In genomic region chr13:31577576-31577975, GRCm38 (mm10) we compare ENCODE assay signal across 13 mouse cellular contexts. TPM values are rescaled to one million over a fixed set of nuclear protein-coding genes. Genes with fewer than 3 reads are reported as not detected.
DNase-seq lines count a peak whose midpoint lies in the region; ATAC-seq and TF ChIP-seq lines count a peak whose summit lies in the region.
"Had no signal": no experiment of that assay in that cellular context is flagged by ENCODE, and none has a peak within 500 bp of the region (broad histone marks: within the 10 kb centered on the region; RNA-seq: fewer than 3 reads in every experiment).

No protein-coding gene starts in this region.

- H3K36me3 ChIP-seq in kidney, adult 2 months (ENCODE audit: control insufficient read depth, insufficient read depth, low read length) = no peaks in the 10 kb centered on the region
- no peaks in the 10 kb centered on the region for H3K36me3 ChIP-seq in kidney, embryonic 16.5 days (ENCODE audit: insufficient read depth, low read length)
- H3K36me3 ChIP-seq in midbrain, embryonic 16.5 days (ENCODE audit: control insufficient read depth, insufficient read depth, low read length) = no peaks in the 10 kb centered on the region
- no peaks in the 10 kb centered on the region for H3K36me3 ChIP-seq in midbrain, postnatal 0 days (ENCODE audit: insufficient read depth, low read length)
- no peaks in the 10 kb centered on the region for H3K36me3 ChIP-seq in neural tube, embryonic 14.5 days (ENCODE audit: control insufficient read depth, insufficient read depth, low read length)
- H3K36me3 ChIP-seq: liver, embryonic 15.5 days had no signal

- no peak for TF ChIP-seq CTCF in kidney, adult 2 months (conservative IDR thresholded peaks at IDR 0.05; ENCODE audit: insufficient read depth, insufficient read length, low read depth, low read length)
- TF ChIP-seq CTCF in midbrain, postnatal 0 days (IDR thresholded peaks at IDR 0.05) = no peak

- H3K4me3 ChIP-seq in kidney, adult 2 months (ENCODE audit: insufficient read depth, low read depth, low read length) = no peak overlapping the region
- H3K4me3 ChIP-seq in kidney, embryonic 16.5 days (ENCODE audit: low read length) = no peak overlapping the region
- no peak overlapping the region for H3K4me3 ChIP-seq in midbrain, embryonic 16.5 days (ENCODE audit: low read depth, low read length)
- no peak overlapping the region for H3K4me3 ChIP-seq in midbrain, postnatal 0 days (ENCODE audit: low read depth, low read length)
- no peak overlapping the region for H3K4me3 ChIP-seq in neural tube, embryonic 14.5 days (ENCODE audit: low read depth, low read length)
- H3K4me3 ChIP-seq: liver, embryonic 15.5 days had no signal

- H3K9ac ChIP-seq in kidney, embryonic 16.5 days (replicated peaks; ENCODE audit: low read length) = no peak overlapping the region
- no peak overlapping the region for H3K9ac ChIP-seq in midbrain, embryonic 16.5 days (ENCODE audit: low read depth, low read length)
- no peak overlapping the region for H3K9ac ChIP-seq in midbrain, postnatal 0 days (replicated peaks; ENCODE audit: low read length, poor library complexity, severe bottlenecking)
- H3K9ac ChIP-seq in neural tube, embryonic 14.5 days (replicated peaks; ENCODE audit: low read depth, low read length) = no peak overlapping the region
- H3K9ac ChIP-seq: liver, embryonic 15.5 days had no signal

- WGBS in kidney, adult 2 months = 13% methylated on average over 6 of the region's 6 CpGs
- WGBS in kidney, embryonic 16.5 days = 22% methylated on average over 6 of the region's 6 CpGs
- WGBS in midbrain, embryonic 16.5 days = 39% methylated on average over 6 of the region's 6 CpGs
- whole genome bisulfite sequencing in midbrain, postnatal 0 days = 31% methylated on average over 6 of the region's 6 CpGs
- 22% methylated on average over 6 of the region's 6 CpGs for WGBS in neural tube, embryonic 14.5 days

- H3K9me3 ChIP-seq in kidney, embryonic 16.5 days (ENCODE audit: low read length) = no peaks in the 10 kb centered on the region
- H3K9me3 ChIP-seq in midbrain, embryonic 16.5 days (replicated peaks; ENCODE audit: control insufficient read depth, low read length, poor library complexity, severe bottlenecking) = no peaks in the 10 kb centered on the region
- H3K9me3 ChIP-seq in midbrain, postnatal 0 days (ENCODE audit: low read length) = no peaks in the 10 kb centered on the region
- no peaks in the 10 kb centered on the region for H3K9me3 ChIP-seq in neural tube, embryonic 14.5 days (ENCODE audit: control insufficient read depth, low read length)
- H3K9me3 ChIP-seq: liver, embryonic 15.5 days had no signal

- H3K27ac ChIP-seq in kidney, adult 2 months (ENCODE audit: insufficient read depth, low read depth, low read length) = no peak overlapping the region; the same call in 1 of the 2 replicates
- H3K27ac ChIP-seq in kidney, embryonic 16.5 days (ENCODE audit: low read length) = no peak overlapping the region
- no peak overlapping the region for H3K27ac ChIP-seq in midbrain, embryonic 16.5 days (ENCODE audit: low read length)
- no peak overlapping the region for H3K27ac ChIP-seq in midbrain, postnatal 0 days (ENCODE audit: low read depth, low read length)
- no peak overlapping the region for H3K27ac ChIP-seq in neural tube, embryonic 14.5 days (ENCODE audit: low read depth, low read length)

- no peak for ATAC-seq in kidney, embryonic 16.5 days (ENCODE audit: low FRiP score, low TSS enrichment)
- ATAC-seq in midbrain, embryonic 16.5 days = no peak
- ATAC-seq in midbrain, postnatal 0 days (ENCODE audit: low FRiP score) = no peak
- peak; percentile 17; the same call in 1 of the 2 replicates for ATAC-seq in neural tube, embryonic 14.5 days (ENCODE audit: low read depth)

- TF ChIP-seq POLR2A in kidney, adult 2 months (IDR thresholded peaks at IDR 0.05; ENCODE audit: low read depth, low read length) = no peak

- H3K27me3 ChIP-seq in kidney, adult 2 months (replicated peaks; ENCODE audit: control insufficient read depth, insufficient read depth, low read length) = no peaks in the 10 kb centered on the region
- H3K27me3 ChIP-seq in kidney, embryonic 16.5 days (ENCODE audit: insufficient read depth, low read length) = peaks cover 4% of the 10 kb centered on the region; the same call in 1 of the 2 replicates
- H3K27me3 ChIP-seq in midbrain, embryonic 16.5 days (ENCODE audit: control insufficient read depth, insufficient read depth, low read depth, low read length) = no peaks in the 10 kb centered on the region
- H3K27me3 ChIP-seq in midbrain, postnatal 0 days (ENCODE audit: insufficient read depth, low read length) = no peaks in the 10 kb centered on the region
- no peaks in the 10 kb centered on the region for H3K27me3 ChIP-seq in neural tube, embryonic 14.5 days (ENCODE audit: control insufficient read depth, insufficient read depth, low read length)
- H3K27me3 ChIP-seq: liver, embryonic 15.5 days had no signal

- peaks cover 4% of the 10 kb centered on the region for H3K4me1 ChIP-seq in kidney, adult 2 months (ENCODE audit: control insufficient read depth, insufficient read depth, low read length)
- H3K4me1 ChIP-seq in kidney, embryonic 16.5 days (ENCODE audit: insufficient read depth, low read length) = peaks cover 6% of the 10 kb centered on the region; the same call in 1 of the 2 replicates
- peaks cover 8% of the 10 kb centered on the region; the same call in 1 of the 2 replicates for H3K4me1 ChIP-seq in midbrain, embryonic 16.5 days (ENCODE audit: control insufficient read depth, insufficient read depth, low read length)
- peaks cover 3% of the 10 kb centered on the region; the same call in 1 of the 2 replicates for H3K4me1 ChIP-seq in midbrain, postnatal 0 days (ENCODE audit: insufficient read depth, low read length)
- no peaks in the 10 kb centered on the region for H3K4me1 ChIP-seq in neural tube, embryonic 14.5 days (ENCODE audit: control insufficient read depth, insufficient read depth, low read length)
- H3K4me1 ChIP-seq: liver, embryonic 15.5 days had no signal

- peak; percentile 20 for DNase-seq in embryo, embryonic 9.5 days (ENCODE audit: extremely low spot score)
- no peak for DNase-seq in embryo, embryonic 11 days
- peak; percentile 6 for DNase-seq in kidney, adult 2 months
- DNase-seq in midbrain, postnatal 0 days (ENCODE audit: low spot score) = no peak
- no peak for DNase-seq in thymus, postnatal 36 days
- DNase-seq: cerebellum, adult 2 months; heart, adult 18-20 months; thymus, adult 18-20 months had no signal

- no peak overlapping the region for H3K4me2 ChIP-seq in kidney, embryonic 16.5 days (replicated peaks; ENCODE audit: low read depth, low read length)
- H3K4me2 ChIP-seq in midbrain, embryonic 16.5 days (ENCODE audit: low read length) = 0 out of 2 replicates have a peak overlapping the region, but pooled peaks have one; percentile 6
- no peak overlapping the region for H3K4me2 ChIP-seq in midbrain, postnatal 0 days (ENCODE audit: low read depth, low read length, poor library complexity, severe bottlenecking)
- no peak overlapping the region for H3K4me2 ChIP-seq in neural tube, embryonic 14.5 days (ENCODE audit: low read depth, low read length)
- H3K4me2 ChIP-seq: liver, embryonic 15.5 days had no signal

RNA-seq across cellular contexts. Expression of gene A530084C06Rik, which starts 18.4 kb away (rescaled TPM):
- 0.30 and 0.39 TPM in 2 replicates for polyA plus RNA-seq in kidney, adult 2 months (2012; rRNA removed)
- not detected in 2 replicates for polyA plus RNA-seq in kidney, embryonic 16.5 days (2015; fragmentation: Nextera tagmentation; extraction: Ambion mirVana)
- polyA plus RNA-seq in midbrain, embryonic 16.5 days (2015; fragmentation: Nextera tagmentation; extraction: Ambion mirVana) = not detected in 2 replicates
- 0.90 and 0.99 TPM in 2 replicates for total RNA-seq in midbrain, postnatal 0 days (2014; rRNA removed)
- polyA plus RNA-seq in midbrain, postnatal 0 days (2015; fragmentation: Nextera tagmentation; extraction: Ambion mirVana) = not detected in 2 replicates
- polyA plus RNA-seq in neural tube, embryonic 14.5 days (2014; fragmentation: Nextera tagmentation; extraction: Ambion mirVana) = not detected in 2 replicates
- total RNA-seq: heart, adult 18-20 months had no signal
- polyA plus RNA-seq: liver, embryonic 15.5 days had no signal

RNA-seq across cellular contexts. Expression of gene Foxq1, which starts 21.6 kb away (rescaled TPM):
- 13.9 and 25.9 TPM in 2 replicates for polyA plus RNA-seq in kidney, adult 2 months (2012; rRNA removed)
- polyA plus RNA-seq in kidney, embryonic 16.5 days (2015; fragmentation: Nextera tagmentation; extraction: Ambion mirVana) = 3.6 and 4.4 TPM in 2 replicates
- 1.3 and 1.6 TPM in 2 replicates for polyA plus RNA-seq in midbrain, embryonic 16.5 days (2015; fragmentation: Nextera tagmentation; extraction: Ambion mirVana)
- total RNA-seq in midbrain, postnatal 0 days (2014; rRNA removed) = 4.9 and 5.3 TPM in 2 replicates
- polyA plus RNA-seq in midbrain, postnatal 0 days (2015; fragmentation: Nextera tagmentation; extraction: Ambion mirVana) = 1.7 and 1.9 TPM in 2 replicates
- 1.5 and 2.2 TPM in 2 replicates for polyA plus RNA-seq in neural tube, embryonic 14.5 days (2014; fragmentation: Nextera tagmentation; extraction: Ambion mirVana)
- total RNA-seq: hematopoietic stem cell, adult 5-6 weeks had no signal

RNA-seq across cellular contexts. Expression of gene Foxf2, which starts 48.0 kb away (rescaled TPM):
- polyA plus RNA-seq in kidney, adult 2 months (2012; rRNA removed) = 0.10 TPM in 1 of 2 replicates, not detected in the other
- 0.61 TPM in 1 of 2 replicates, not detected in the other for polyA plus RNA-seq in kidney, embryonic 16.5 days (2015; fragmentation: Nextera tagmentation; extraction: Ambion mirVana)
- polyA plus RNA-seq in midbrain, embryonic 16.5 days (2015; fragmentation: Nextera tagmentation; extraction: Ambion mirVana) = 4.1 and 4.6 TPM in 2 replicates
- total RNA-seq in midbrain, postnatal 0 days (2014; rRNA removed) = 7.5 and 11.0 TPM in 2 replicates
- 4.3 and 5.1 TPM in 2 replicates for polyA plus RNA-seq in midbrain, postnatal 0 days (2015; fragmentation: Nextera tagmentation; extraction: Ambion mirVana)
- polyA plus RNA-seq in neural tube, embryonic 14.5 days (2014; fragmentation: Nextera tagmentation; extraction: Ambion mirVana) = 3.4 and 4.5 TPM in 2 replicates
- total RNA-seq: heart, adult 18-20 months; hematopoietic stem cell, adult 5-6 weeks had no signal

Comparison
In these comparisons a context has a peak if more than half of its experiments do, and no peak if none do; other contexts are left out.
1. DNase-seq: peak in embryo, embryonic 9.5 days (single experiment) and kidney, adult 2 months (single experiment); none in embryo, embryonic 11 days (single experiment), midbrain, postnatal 0 days (single experiment) and thymus, postnatal 36 days (0 of 2).